Mouse (Mus musculus) gastrocnemius, postnatal 14 days (tissue): Measurements from ENCODE around the gene Fam131b. TPM values are rescaled to one million over a fixed set of nuclear protein-coding genes. Genes with fewer than 3 reads are reported as not detected.
A peak's percentile ranks its signal among the peaks of the same experiment; 100 is the strongest.

ENCODE experiments used
- DNase-seq: peaks from one replicate; pipeline ENCODE4 v3.0.0; 2021; ENCODE audit warnings: mixed read lengths
- intact Hi-C: fragments of 180-260 bp; cut with DNase I; formaldehyde crosslinking; loops from one replicate; pipeline ENCODE4 v1.15.1; 2025; ENCODE audit warnings: low total_unique reads
- total RNA-seq, 2 experiments: library from RNA; stranded (reverse); gene quantifications; 2 replicates each; pipeline ENCODE4 v1.2.3; 2021

Gene Fam131b
- total RNA-seq, 2 experiments from 2014 or later = 0.60 to 0.80 TPM

- no peak for DNase-seq
- intact Hi-C loops = no loop called here
Observed at GRCm38 (mm10) chr6:42357901-42358300, 33.5 kb upstream of the Fam131b start.

GRCm38 (mm10) chr6:42356913-42357312, 32.5 kb upstream of the Fam131b start:
- intact Hi-C loops = no loop called here
- no peak for DNase-seq

- DNase-seq = no peak
- intact Hi-C loops = no loop called here
Observed at GRCm38 (mm10) chr6:42355794-42356600, 31.6 kb upstream of the Fam131b start.

GRCm38 (mm10) chr6:42355366-42355765, 30.9 kb upstream of the Fam131b start:
- intact Hi-C loops = no loop called here
- DNase-seq = no peak

- intact Hi-C loops = no loop called here
Observed at GRCm38 (mm10) chr6:42354076-42355019, 29.9 kb upstream of the Fam131b start.

GRCm38 (mm10) chr6:42353180-42353579, 28.7 kb upstream of the Fam131b start:
- DNase-seq = no peak
- intact Hi-C loops = no loop called here

More at GRCm38 (mm10) chr6:42354076-42355019, 29.9 kb upstream of the Fam131b start:
- peak; percentile 44 for DNase-seq

- DNase-seq = no peak
- intact Hi-C loops = no loop called here
Observed at GRCm38 (mm10) chr6:42352486-42352846, 28.0 kb upstream of the Fam131b start.

GRCm38 (mm10) chr6:42351776-42352485, 27.5 kb upstream of the Fam131b start:
- no peak for DNase-seq
- intact Hi-C loops = no loop called here

GRCm38 (mm10) chr6:42350968-42351775, 26.7 kb upstream of the Fam131b start:
- DNase-seq = no peak
- intact Hi-C loops = no loop called here

GRCm38 (mm10) chr6:42350021-42350967, 25.9 kb upstream of the Fam131b start:
- intact Hi-C loops = no loop called here
- peak; percentile 83 for DNase-seq

- peak; percentile 96 for DNase-seq
- intact Hi-C loops = loop anchor here (5.0 kb wide), 1 partner anchor 33 kb away; no protein-coding TSS in a partner anchor
Observed at GRCm38 (mm10) chr6:42349426-42350020, 25.1 kb upstream of the Fam131b start, which contains the start of gene Zyx. TSS of gene Zyx (plus strand) at chr6:42349630.

GRCm38 (mm10) chr6:42349006-42349425, 24.6 kb upstream of the Fam131b start:
- intact Hi-C loops = loop anchor here (5.0 kb wide), 1 partner anchor 33 kb away; no protein-coding TSS in a partner anchor
- DNase-seq = peak; percentile 75

- intact Hi-C loops = loop anchor here (5.0 kb wide), 1 partner anchor 34 kb away; no protein-coding TSS in a partner anchor
- DNase-seq = no peak
Observed at GRCm38 (mm10) chr6:42348281-42349005, 24.0 kb upstream of the Fam131b start.

- DNase-seq = no peak
- intact Hi-C loops = no loop called here
Observed at GRCm38 (mm10) chr6:42344255-42344654, 19.8 kb upstream of the Fam131b start.

GRCm38 (mm10) chr6:42343361-42344120, 19.1 kb upstream of the Fam131b start:
- DNase-seq = no peak
- intact Hi-C loops = no loop called here

- intact Hi-C loops = no loop called here
Observed at GRCm38 (mm10) chr6:42342171-42342570, 17.7 kb upstream of the Fam131b start.

More at GRCm38 (mm10) chr6:42342171-42342570, 17.7 kb upstream of the Fam131b start:
- no peak for DNase-seq
